Mouse (Mus musculus): ENCODE results near the gene Elp5. TPM values are rescaled to one million over a fixed set of nuclear protein-coding genes. Genes with fewer than 3 reads are reported as not detected.

The Elp5 gene
- total RNA-seq, 4 experiments from 2014 or later: 69.7 to 96.0 (median 77.7) TPM

Small RNA genes within 50 kb of the gene (microRNA-seq; reads per million reads assigned to microRNA genes)
- gene Gm44349 (0 to 0.25 reads per million in 2 experiments), gene Mir324 (5,750 to 6,471 reads per million in 2 experiments)

Other genes with a start within 250 kb of the Elp5 start
- gene Polr2a, start 223.9 kb downstream of the Elp5 start, total RNA-seq (2022): 10 to 100 TPM; 53.8 to 60.8 (median 59.1) TPM
- gene Slc35g3, start 220.5 kb downstream of the Elp5 start, total RNA-seq (2022): not detected
- gene Zbtb4, start 216.6 kb downstream of the Elp5 start, total RNA-seq (2022): 100 to 1,000 TPM; 121 to 145 (median 129) TPM
- gene Chrnb1, start 186.6 kb downstream of the Elp5 start, total RNA-seq (2022): 1 to 10 TPM in 3 of 4 experiments, under 1 TPM in 1; 0.49 to 2.2 (median 1.1) TPM
- gene Fgf11, start 180.7 kb downstream of the Elp5 start, total RNA-seq (2022): 10 to 100 TPM; 26.1 to 36.5 (median 30.6) TPM
- under 1 TPM in 2 of 4 experiments, not detected in 2; 0.17 to 0.47 TPM for gene Tmem102, start 176.9 kb downstream of the Elp5 start, total RNA-seq (2022)
- not detected for gene Gm39566, start 167.2 kb downstream of the Elp5 start, total RNA-seq (2022)
- not detected for gene Spem2, start 164.1 kb downstream of the Elp5 start, total RNA-seq (2022)
- under 1 TPM in 2 of 4 experiments, not detected in 2; 0.31 to 0.75 TPM for gene Spem1, start 160.3 kb downstream of the Elp5 start, total RNA-seq (2022)
- gene Nlgn2, start 144.7 kb downstream of the Elp5 start, total RNA-seq (2022): 100 to 1,000 TPM; 189 to 200 (median 199) TPM
- 100 to 1,000 TPM; 113 to 131 (median 121) TPM for gene Tmem256, start 144.0 kb downstream of the Elp5 start, total RNA-seq (2022)
- gene Plscr3, start 136.1 kb downstream of the Elp5 start, total RNA-seq (2022): 10 to 100 TPM; 17.1 to 21.8 (median 20.0) TPM
- gene Tnk1, start 123.8 kb downstream of the Elp5 start, total RNA-seq (2022): not detected
- not detected for gene Tmem95, start 104.5 kb downstream of the Elp5 start, total RNA-seq (2022)
- gene Kctd11, start 101.1 kb downstream of the Elp5 start, total RNA-seq (2022): 1 to 10 TPM; 1.4 to 2.8 (median 1.6) TPM
- under 1 TPM in 2 of 4 experiments, not detected in 2; 0.14 to 0.34 TPM for gene Acap1, start 87.0 kb downstream of the Elp5 start, total RNA-seq (2022)
- under 1 TPM in 2 of 4 experiments, not detected in 2; 0.64 to 0.72 TPM for gene 2810408A11Rik, start 81.5 kb downstream of the Elp5 start, total RNA-seq (2022)
- gene Neurl4, start 81.4 kb downstream of the Elp5 start, total RNA-seq (2022): 100 to 1,000 TPM in 3 of 4 experiments, 10 to 100 TPM in 1; 92.4 to 126 (median 112) TPM
- gene Gps2, start 68.6 kb downstream of the Elp5 start, total RNA-seq (2022): 10 to 100 TPM; 28.2 to 44.5 (median 38.4) TPM
- 100 to 1,000 TPM; 395 to 425 (median 420) TPM for gene Eif5a, start 60.6 kb downstream of the Elp5 start, total RNA-seq (2022)
- gene Ybx2, start 46.7 kb downstream of the Elp5 start, total RNA-seq (2022): 10 to 100 TPM; 10.6 to 18.7 (median 13.9) TPM
- 1 to 10 TPM; 3.0 to 4.6 (median 3.8) TPM for gene Slc2a4, start 34.3 kb downstream of the Elp5 start, total RNA-seq (2022)
- not detected for gene Cldn7, start 17.7 kb downstream of the Elp5 start, total RNA-seq (2022)
- 100 to 1,000 TPM; 108 to 123 (median 119) TPM for gene Ctdnep1, start 1.4 kb downstream of the Elp5 start, total RNA-seq (2022)
- 100 to 1,000 TPM; 232 to 255 (median 246) TPM for gene Gabarap, start 8.6 kb upstream of the Elp5 start, total RNA-seq (2022)
- gene Phf23, start 13.3 kb upstream of the Elp5 start, total RNA-seq (2022): 10 to 100 TPM; 45.2 to 59.7 (median 49.7) TPM
- 10 to 100 TPM; 35.4 to 54.0 (median 41.6) TPM for gene Dvl2, start 18.1 kb upstream of the Elp5 start, total RNA-seq (2022)
- gene Acadvl, start 32.9 kb upstream of the Elp5 start, total RNA-seq (2022): 10 to 100 TPM; 60.3 to 69.1 (median 64.8) TPM
- gene Dlg4, start 34.4 kb upstream of the Elp5 start, total RNA-seq (2022): 100 to 1,000 TPM; 730 to 858 (median 789) TPM
- 1 to 10 TPM in 1 of 4 experiments, under 1 TPM in 3; 0.79 to 3.0 (median 0.90) TPM for gene Asgr1, start 71.6 kb upstream of the Elp5 start, total RNA-seq (2022)
- under 1 TPM in 1 of 4 experiments, not detected in 3; 0.32 TPM for gene Asgr2, start 110.1 kb upstream of the Elp5 start, total RNA-seq (2022)
- gene Mgl2, start 147.8 kb upstream of the Elp5 start, total RNA-seq (2022): 1 to 10 TPM in 1 of 4 experiments, under 1 TPM in 2, not detected in 1; 0.45 to 1.9 (median 0.52) TPM
- gene Clec10a, start 173.7 kb upstream of the Elp5 start, total RNA-seq (2022): 1 to 10 TPM; 1.1 to 1.8 (median 1.4) TPM
- gene Slc16a11, start 230.2 kb upstream of the Elp5 start, total RNA-seq (2022): 10 to 100 TPM; 35.6 to 44.8 (median 42.1) TPM
- gene Slc16a13, start 238.5 kb upstream of the Elp5 start, total RNA-seq (2022): 1 to 10 TPM; 6.5 to 9.5 (median 7.4) TPM
- 1 to 10 TPM in 1 of 4 experiments, under 1 TPM in 3; 0.91 to 1.9 (median 0.95) TPM for gene Bcl6b, start 247.3 kb upstream of the Elp5 start, total RNA-seq (2022)